Mouse (Mus musculus): ENCODE data around the gene Rpgrip1l.

DNA sequence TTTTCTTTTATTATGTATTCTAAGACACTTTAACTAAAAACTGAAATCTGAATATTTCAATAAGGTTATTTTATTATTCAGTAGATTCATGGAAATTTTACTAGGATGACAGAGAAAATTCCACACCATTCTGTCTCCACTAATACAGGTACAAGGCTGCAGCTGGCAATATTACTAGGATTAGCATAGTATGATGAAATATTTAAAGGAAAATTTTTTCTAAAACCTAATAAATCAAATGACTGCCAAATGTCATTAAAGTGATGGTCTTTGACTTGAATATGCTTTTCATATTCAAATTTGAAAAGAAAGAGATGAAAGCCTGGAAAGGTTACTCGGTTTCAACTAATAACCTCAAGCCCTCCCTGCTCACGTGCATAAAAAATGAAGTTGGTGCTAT is 79.0 kb downstream of the Rpgrip1l start:
- no peak for TF ChIP-seq CTCF (IDR thresholded peaks at IDR 0.05; ENCODE audit: low read depth)
- no peak for TF ChIP-seq EP300 (optimal IDR thresholded peaks at IDR 0.05)

All from stomach, postnatal 0 days (tissue).